Mouse (Mus musculus) left cerebral cortex, postnatal 4 days (tissue): Measurements from ENCODE around the gene Slc7a14. TPM values are rescaled to one million over a fixed set of nuclear protein-coding genes. Genes with fewer than 3 reads are reported as not detected.
"Not testable (repeated sequence)": the region's sequence is repeated elsewhere in the genome, so short reads cannot be mapped to it uniquely, and the experiment has no call there.

Experiments used
- DNase-seq: peaks from one replicate; pipeline ENCODE4 v3.0.0-alpha.2; 2022
- intact Hi-C: fragments of 180-260 bp; cut with DNase I; formaldehyde crosslinking; loops from one replicate; pipeline ENCODE4 v1.15.1; 2025
- total RNA-seq, 2 experiments: library from RNA; stranded (reverse); gene quantifications; 2 replicates each; pipeline ENCODE4 v1.2.3; 2021

The Slc7a14 gene
- total RNA-seq = 10 to 100 TPM; 28.4 to 31.5 TPM

GRCm38 (mm10) chr3:31309934-31310787, at the start of gene Slc7a14:
Gene Slc7a14 (minus strand): TSS chr3:31310378.
- intact Hi-C loops = no loop called here
- DNase-seq = peak; percentile 83

- intact Hi-C loops = no loop called here
- DNase-seq = no peak
Measured at GRCm38 (mm10) chr3:31346540-31346939, 36.4 kb upstream of the Slc7a14 start.

GRCm38 (mm10) chr3:31345766-31346165, 35.6 kb upstream of the Slc7a14 start:
- intact Hi-C loops = no loop called here
- no peak for DNase-seq

GRCm38 (mm10) chr3:31339236-31339635, 29.1 kb upstream of the Slc7a14 start:
- intact Hi-C loops = no loop called here
- DNase-seq = no peak

- DNase-seq = no peak
- intact Hi-C loops = loop anchor here (10.0 kb wide), 1 partner anchor 164 kb away; no protein-coding TSS in a partner anchor
Measured at GRCm38 (mm10) chr3:31328237-31328836, 18.2 kb upstream of the Slc7a14 start.

GRCm38 (mm10) chr3:31327791-31328190, 17.6 kb upstream of the Slc7a14 start:
- no peak for DNase-seq

GRCm38 (mm10) chr3:31324231-31324654, 14.1 kb upstream of the Slc7a14 start:
- DNase-seq = no peak

More at GRCm38 (mm10) chr3:31327791-31328190, 17.6 kb upstream of the Slc7a14 start:
- intact Hi-C loops = loop anchor here (10.0 kb wide), 1 partner anchor 163 kb away; no protein-coding TSS in a partner anchor

GRCm38 (mm10) chr3:31309371-31309933, 726 bp downstream of the Slc7a14 start:
- DNase-seq = peak; percentile 50
- intact Hi-C loops = no loop called here

More at GRCm38 (mm10) chr3:31324231-31324654, 14.1 kb upstream of the Slc7a14 start:
- intact Hi-C loops = loop anchor here (10.0 kb wide), 1 partner anchor 159 kb away; no protein-coding TSS in a partner anchor

- intact Hi-C loops = no loop called here
- peak; percentile 24 for DNase-seq
Measured at GRCm38 (mm10) chr3:31308906-31309305, 1.3 kb downstream of the Slc7a14 start.

- DNase-seq = no peak
- intact Hi-C loops = no loop called here
Measured at GRCm38 (mm10) chr3:31307936-31308335, 2.2 kb downstream of the Slc7a14 start.

GRCm38 (mm10) chr3:31291673-31292602, 18.2 kb downstream of the Slc7a14 start:
- intact Hi-C loops = no loop called here
- DNase-seq = no peak

- intact Hi-C loops = no loop called here
- no peak for DNase-seq
Measured at GRCm38 (mm10) chr3:31287421-31287948, 22.7 kb downstream of the Slc7a14 start.

- no peak for DNase-seq
- intact Hi-C loops = no loop called here
Measured at GRCm38 (mm10) chr3:31281116-31281515, 29.1 kb downstream of the Slc7a14 start.

GRCm38 (mm10) chr3:31274875-31275274, 35.3 kb downstream of the Slc7a14 start:
- intact Hi-C loops = no loop called here
- DNase-seq = no peak

- DNase-seq = not testable (repeated sequence)
Measured at GRCm38 (mm10) chr3:31273247-31273646, 36.9 kb downstream of the Slc7a14 start.

GRCm38 (mm10) chr3:31272635-31273034, 37.5 kb downstream of the Slc7a14 start:
- no peak for DNase-seq
- intact Hi-C loops = no loop called here

More at GRCm38 (mm10) chr3:31273247-31273646, 36.9 kb downstream of the Slc7a14 start:
- intact Hi-C loops = not testable (repeated sequence)

- DNase-seq = no peak
- intact Hi-C loops = no loop called here
Measured at GRCm38 (mm10) chr3:31269551-31270317, 40.4 kb downstream of the Slc7a14 start.

- no peak for DNase-seq
- intact Hi-C loops = no loop called here
Measured at GRCm38 (mm10) chr3:31267921-31268320, 42.3 kb downstream of the Slc7a14 start.

- intact Hi-C loops = no loop called here
- no peak for DNase-seq
Measured at GRCm38 (mm10) chr3:31266941-31267340, 43.2 kb downstream of the Slc7a14 start.
